Mouse (Mus musculus) common myeloid progenitor, adult 5-6 weeks (primary cell): ENCODE results near the gene Med20. TPM values are rescaled to one million over a fixed set of nuclear protein-coding genes. Genes with fewer than 3 reads are reported as not detected.
A peak's percentile ranks its signal among the peaks of the same experiment; 100 is the strongest.

Experiments
- ATAC-seq: replicated peaks from 2 replicates; pipeline ENCODE4 v1.8.0; 2016; ENCODE audit warnings: low read depth, mild to moderate bottlenecking, moderate TSS enrichment, inconsistent platforms; ENCODE audit not compliant: poor library complexity, severe bottlenecking
- total RNA-seq: library from RNA; stranded (forward); fragments of 200-1000, 187-1606 nt; gene quantifications from 2 replicates; pipeline ENCODE4 v1.2.3, GENCODE M21; 2017

Gene Med20
- total RNA-seq, 1 experiment from 2014 or later: 42.8 TPM

- ATAC-seq: no peak
Measured at GRCm38 (mm10) chr17:47669166-47669565, 57.8 kb downstream of the Med20 start.

DNA sequence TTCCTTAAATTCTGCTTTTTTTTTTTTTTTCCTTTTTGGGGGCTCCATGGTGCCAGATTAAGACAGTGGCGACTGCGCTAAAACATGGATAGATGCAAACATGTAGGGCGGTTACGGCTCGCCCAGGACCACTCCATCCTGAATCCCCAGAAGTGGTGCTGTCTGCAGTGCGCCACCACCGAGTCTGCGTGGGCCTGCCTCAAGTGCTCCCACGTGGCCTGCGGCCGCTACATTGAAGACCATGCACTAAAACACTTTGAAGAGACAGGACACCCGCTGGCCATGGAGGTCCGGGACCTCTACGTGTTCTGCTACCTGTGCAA is 60.6 kb downstream of the Med20 start:
- 0 out of 2 replicates have a peak, but pooled peaks have one; percentile 13 for ATAC-seq

DNA sequence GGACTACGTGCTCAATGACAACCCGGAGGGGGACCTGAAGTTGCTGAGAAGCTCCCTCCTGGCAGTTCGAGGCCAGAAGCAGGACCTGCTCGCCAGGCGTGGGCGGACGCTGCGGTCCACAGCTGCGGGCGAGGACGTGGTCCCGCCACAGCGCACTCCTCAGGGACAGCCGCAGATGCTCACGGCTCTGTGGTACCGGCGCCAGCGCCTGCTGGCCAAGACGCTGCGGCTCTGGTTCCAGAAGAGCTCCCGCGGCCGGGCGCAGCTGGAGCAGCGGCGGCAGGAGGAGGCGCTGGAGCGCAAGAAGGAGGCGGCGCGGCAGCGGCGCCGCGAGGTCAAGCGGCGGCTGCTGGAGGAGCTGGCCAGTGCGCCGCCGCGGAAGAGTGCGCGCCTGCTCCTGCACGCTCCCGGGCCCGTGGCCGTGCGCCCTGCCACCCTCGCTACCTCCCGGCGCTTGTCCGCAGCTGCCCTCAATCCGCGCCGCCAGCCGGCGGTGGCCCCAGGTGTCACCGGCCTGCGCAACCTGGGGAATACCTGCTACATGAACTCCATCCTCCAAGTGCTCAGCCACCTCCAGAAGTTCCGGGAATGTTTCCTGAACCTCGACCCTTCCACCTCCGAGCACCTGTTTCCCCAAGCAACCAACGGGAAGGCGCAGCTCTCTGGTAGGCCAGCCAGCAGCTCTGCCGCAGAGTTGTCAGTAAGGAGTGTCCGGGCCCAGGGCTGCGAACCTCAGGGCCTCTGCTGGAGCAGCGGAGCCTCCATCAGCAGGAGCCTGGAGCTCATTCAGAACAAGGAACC is 61.1 kb downstream of the Med20 start:
- ATAC-seq: peak; percentile 53

Other genes with a start within 250 kb of the Med20 start
- gene Mrps10, start 242.7 kb upstream of the Med20 start, total RNA-seq: 56.6 and 62.0 TPM in 2 replicates
- not detected in 2 replicates for gene Guca1b, start 226.2 kb upstream of the Med20 start, total RNA-seq
- gene Guca1a, start 211.0 kb upstream of the Med20 start, total RNA-seq: 1.4 TPM in 1 of 2 replicates, not detected in the other
- gene AI661453, start 175.0 kb upstream of the Med20 start, total RNA-seq: 0.39 and 0.87 TPM in 2 replicates
- 1.2 TPM in 1 of 2 replicates, not detected in the other for gene 1700001C19Rik, start 174.2 kb upstream of the Med20 start, total RNA-seq
- gene Taf8, start 109.3 kb upstream of the Med20 start, total RNA-seq: 45.2 and 64.5 TPM in 2 replicates
- 45.1 and 61.9 TPM in 2 replicates for gene Ccnd3, start 106.5 kb upstream of the Med20 start, total RNA-seq
- 14.7 and 18.3 TPM in 2 replicates for gene Bysl, start 90 bp upstream of the Med20 start, total RNA-seq
- gene Gm20517, start within 50 bp of the Med20 start, total RNA-seq: 0.69 and 0.97 TPM in 2 replicates
- gene Usp49, start 19.1 kb downstream of the Med20 start, total RNA-seq: 4.9 and 11.4 TPM in 2 replicates
- 64.8 and 74.6 TPM in 2 replicates for gene Tomm6, start 76.8 kb downstream of the Med20 start, total RNA-seq
- gene Frs3, start 77.4 kb downstream of the Med20 start, total RNA-seq: 0.92 and 1.6 TPM in 2 replicates
- gene Gm21981, start 82.9 kb downstream of the Med20 start, total RNA-seq: 0.10 and 0.41 TPM in 2 replicates
- gene Prickle4, start 83.2 kb downstream of the Med20 start, total RNA-seq: 0.27 and 0.34 TPM in 2 replicates
- gene Pgc, start 115.3 kb downstream of the Med20 start, total RNA-seq: not detected in 2 replicates
- 5.8 and 6.4 TPM in 2 replicates for gene Tfeb, start 125.4 kb downstream of the Med20 start, total RNA-seq
- 8.5 and 9.2 TPM in 2 replicates for gene Mdfi, start 223.1 kb downstream of the Med20 start, total RNA-seq